Mouse (Mus musculus) MEL (cell line): ENCODE measurements around the gene Tgm2. TPM values are rescaled to one million over a fixed set of nuclear protein-coding genes. Genes with fewer than 3 reads are reported as not detected.

ENCODE experiments used
- DNase-seq: peaks from one replicate; pipeline ENCODE4 v3.0.0; 2011; ENCODE audit warnings: low read depth, low spot score
- H3K27ac ChIP-seq: 2 replicates; pipeline ENCODE4 v1.5.1; 2012; ENCODE audit warnings: low read depth, mild to moderate bottlenecking, control low read depth, low read length, moderate library complexity; ENCODE audit not compliant: control insufficient read depth
- H3K27me3 ChIP-seq, 2 experiments: fragments of 150-350 bp in 1 of 2; sonication (generic) in 1 of 2; 2 replicates each; pipeline ENCODE4 v1.6.1; 2012; ENCODE audit warnings: low read length in 2 of 2, mild to moderate bottlenecking in 2 of 2, improper control_type of control experiment in 1 of 2, moderate library complexity in 1 of 2; ENCODE audit not compliant: insufficient read depth in 2 of 2, control insufficient read depth in 1 of 2
- H3K36me3 ChIP-seq, 2 experiments: 2 replicates each; pipeline ENCODE4 v1.6.1; 2012 to 2014; ENCODE audit warnings: low read length in 2 of 2, improper control_type of control experiment in 1 of 2, inconsistent platforms in 1 of 2, mild to moderate bottlenecking in 1 of 2; ENCODE audit not compliant: insufficient read depth in 2 of 2, control insufficient read depth in 1 of 2
- H3K4me1 ChIP-seq, 2 experiments: fragments of 150-350 bp in 1 of 2; sonication (generic) in 1 of 2; 2 replicates each; pipeline ENCODE4 v1.6.1; 2012; ENCODE audit warnings: low read length in 2 of 2, improper control_type of control experiment in 1 of 2, mild to moderate bottlenecking in 1 of 2; ENCODE audit not compliant: insufficient read depth in 2 of 2, control insufficient read depth in 1 of 2
- H3K4me3 ChIP-seq, 2 experiments: fragments of 150-350 bp in 1 of 2; sonication (generic) in 1 of 2; 2 replicates each; pipeline ENCODE4 v1.5.1; 2012; ENCODE audit warnings: low read depth in 2 of 2, low read length in 2 of 2, mild to moderate bottlenecking in 2 of 2, moderate library complexity in 2 of 2, control low read depth in 1 of 2, improper control_type of control experiment in 1 of 2; ENCODE audit not compliant: control insufficient read depth in 1 of 2, insufficient read depth in 1 of 2
- H3K79me2 ChIP-seq: 2 replicates; pipeline ENCODE4 v1.6.1; 2012; ENCODE audit warnings: mild to moderate bottlenecking, low read length, moderate library complexity; ENCODE audit not compliant: control insufficient read depth, poor library complexity, insufficient read depth
- H3K9ac ChIP-seq: 2 replicates; pipeline ENCODE4 v1.6.1; 2012; ENCODE audit warnings: low read depth, mild to moderate bottlenecking, control low read depth, low read length, moderate library complexity; ENCODE audit not compliant: control insufficient read depth, poor library complexity, severe bottlenecking
- H3K9me3 ChIP-seq: fragments of 150-350 bp; sonication (generic); replicated peaks from 2 replicates; pipeline ENCODE4 v1.6.1; 2012; ENCODE audit warnings: mild to moderate bottlenecking, low read length, improper control_type of control experiment, moderate library complexity; ENCODE audit not compliant: insufficient read depth
- CHD2 ChIP-seq: IDR thresholded peaks from 2 replicates; pipeline ENCODE4 v1.6.1; 2011; ENCODE audit warnings: low read length, improper control_type of control experiment
- CTCF ChIP-seq, 3 experiments: IDR thresholded peaks in 2 of 3; conservative IDR thresholded peaks in 1 of 3; 2 replicates each; pipeline ENCODE4 v1.5.1; 2011 to 2012; ENCODE audit warnings: low read length in 3 of 3, low read depth in 2 of 3, mild to moderate bottlenecking in 2 of 3, improper control_type of control experiment in 1 of 3, inconsistent platforms in 1 of 3, mixed read lengths in 1 of 3, moderate library complexity in 1 of 3; ENCODE audit not compliant: control insufficient read depth in 1 of 3, insufficient read depth in 1 of 3, poor library complexity in 1 of 3, severe bottlenecking in 1 of 3
- E2F4 ChIP-seq: IDR thresholded peaks from 2 replicates; pipeline ENCODE4 v1.6.1; 2011; ENCODE audit warnings: low read depth, low read length, improper control_type of control experiment, borderline replicate concordance
- EP300 ChIP-seq, 2 experiments: IDR thresholded peaks; 2 replicates each; pipeline ENCODE4 v1.6.1; 2011; ENCODE audit warnings: improper control_type of control experiment in 2 of 2, low read length in 2 of 2, low read depth in 1 of 2, mild to moderate bottlenecking in 1 of 2
- GATA1 ChIP-seq: IDR thresholded peaks from 2 replicates; pipeline ENCODE4 v1.6.1; 2011; ENCODE audit warnings: low read depth, low read length, improper control_type of control experiment
- HCFC1 ChIP-seq: IDR thresholded peaks from 2 replicates; pipeline ENCODE4 v1.6.1; 2012; ENCODE audit warnings: low read depth, mild to moderate bottlenecking, inconsistent platforms, low read length, improper control_type of control experiment, moderate library complexity
- MAFK ChIP-seq: IDR thresholded peaks from 2 replicates; pipeline ENCODE4 v1.6.1; 2011; ENCODE audit warnings: low read depth, mild to moderate bottlenecking, low read length, improper control_type of control experiment, borderline replicate concordance
- MAX ChIP-seq: IDR thresholded peaks from 2 replicates; pipeline ENCODE4 v1.6.1; 2011; ENCODE audit warnings: low read length, improper control_type of control experiment
- MAZ ChIP-seq: IDR thresholded peaks from 2 replicates; pipeline ENCODE4 v1.6.1; 2012; ENCODE audit warnings: low read depth, mild to moderate bottlenecking, inconsistent platforms, low read length, improper control_type of control experiment
- MYC ChIP-seq: IDR thresholded peaks from 2 replicates; pipeline ENCODE4 v1.6.1; 2011; ENCODE audit warnings: low read depth, mild to moderate bottlenecking, low read length, improper control_type of control experiment, moderate library complexity
- POLR2A ChIP-seq, 2 experiments: IDR thresholded peaks; 2 replicates each; pipeline ENCODE4 v1.6.1; 2011 to 2012; ENCODE audit warnings: low read length in 2 of 2, mild to moderate bottlenecking in 2 of 2, control low read depth in 1 of 2, improper control_type of control experiment in 1 of 2, low read depth in 1 of 2, moderate library complexity in 1 of 2; ENCODE audit not compliant: control insufficient read depth in 1 of 2, insufficient read depth in 1 of 2, poor library complexity in 1 of 2
- RAD21 ChIP-seq: IDR thresholded peaks from 2 replicates; pipeline ENCODE4 v1.6.1; 2011; ENCODE audit warnings: mild to moderate bottlenecking, low read depth, low read length, improper control_type of control experiment
- RCOR1 ChIP-seq: IDR thresholded peaks from 2 replicates; pipeline ENCODE4 v1.6.1; 2012; ENCODE audit warnings: low read depth, mild to moderate bottlenecking, inconsistent platforms, low read length, improper control_type of control experiment
- SIN3A ChIP-seq: IDR thresholded peaks from 2 replicates; pipeline ENCODE4 v1.6.1; 2012; ENCODE audit warnings: low read length, improper control_type of control experiment, inconsistent platforms
- SMC3 ChIP-seq: IDR thresholded peaks from 2 replicates; pipeline ENCODE4 v1.6.1; 2011; ENCODE audit warnings: low read depth, low read length, improper control_type of control experiment
- TAL1 ChIP-seq: IDR thresholded peaks from 2 replicates; pipeline ENCODE4 v1.6.1; 2012; ENCODE audit warnings: mild to moderate bottlenecking, inconsistent platforms, low read length, moderate library complexity, mixed read lengths
- TBP ChIP-seq: IDR thresholded peaks from 2 replicates; pipeline ENCODE4 v1.8.0; 2011; ENCODE audit warnings: low read depth, low read length, improper control_type of control experiment
- TCF12 ChIP-seq: IDR thresholded peaks from 2 replicates; pipeline ENCODE4 v1.6.1; 2014; ENCODE audit warnings: low read depth, mild to moderate bottlenecking, inconsistent platforms, low read length, improper control_type of control experiment, moderate library complexity
- USF1 ChIP-seq: IDR thresholded peaks from 2 replicates; pipeline ENCODE4 v1.6.1; 2014; ENCODE audit warnings: low read depth, mild to moderate bottlenecking, inconsistent platforms, low read length, improper control_type of control experiment, moderate library complexity
- ZC3H11A ChIP-seq: IDR thresholded peaks from 2 replicates; pipeline ENCODE4 v1.6.1; 2012; ENCODE audit warnings: low read depth, mild to moderate bottlenecking, inconsistent platforms, low read length, improper control_type of control experiment
- ZKSCAN1 ChIP-seq: IDR thresholded peaks from 2 replicates; pipeline ENCODE4 v1.6.1; 2012; ENCODE audit warnings: low read depth, mild to moderate bottlenecking, inconsistent platforms, low read length, improper control_type of control experiment, moderate library complexity
- ZMIZ1 ChIP-seq: IDR thresholded peaks from 2 replicates; pipeline ENCODE4 v1.6.1; 2012; ENCODE audit warnings: low read depth, mild to moderate bottlenecking, inconsistent platforms, low read length, improper control_type of control experiment, moderate library complexity
- polyA plus RNA-seq, 2 experiments: library from polyadenylated mRNA; stranded (reverse) in 1 of 2; unstranded in 1 of 2; fragments of >175 nt in 1 of 2; fragments of >200 nt in 1 of 2; gene quantifications; 2 replicates each; pipeline versions ENCODE4 v1.2.1 to v1.2.4; 2012; ENCODE audit warnings: low replicate concordance in 2 of 2, low read depth in 1 of 2; ENCODE audit not compliant: insufficient read length in 2 of 2, insufficient read depth in 1 of 2, missing spikeins in 1 of 2
- total RNA-seq: library from RNA; depleted of rRNA; stranded (reverse); fragments of 300-350 nt; gene quantifications from 2 replicates; pipeline ENCODE4 v1.2.3, GENCODE M21; 2012

Gene Tgm2
- total and polyA plus RNA-seq, 3 experiments, result 7.7 to 11.0 TPM; not detected in 1

DNA sequence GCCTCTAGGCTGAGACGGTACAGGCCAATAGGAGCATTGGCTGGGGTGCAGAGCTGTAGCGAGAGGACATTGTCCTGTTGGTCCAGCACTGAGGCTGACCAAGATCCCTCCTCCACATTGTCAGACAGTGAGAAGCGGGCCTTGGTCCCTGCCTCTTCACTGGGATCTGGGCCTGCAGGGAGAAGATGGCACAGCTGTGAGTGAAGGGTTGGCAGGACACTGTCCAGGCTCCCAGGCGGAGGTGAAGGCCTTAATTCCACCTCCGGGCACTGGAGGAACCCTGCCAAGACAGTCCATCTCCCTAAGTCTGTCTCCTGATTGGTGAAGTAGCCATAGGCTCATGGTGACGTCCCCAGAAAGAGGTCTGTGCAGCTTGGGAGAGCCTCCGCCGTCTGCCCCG lies 7.5 kb downstream of the Tgm2 start:
- peaks cover 12 to 26% of the 10 kb centered on the region in 2 experiments; a peak in 3 of 4 replicates for H3K4me1 ChIP-seq
- TF ChIP-seq TAL1 (no peak), USF1 (no peak), TCF12 (no peak), EP300 (IDR thresholded peaks at IDR 0.05; ENCODE audit: low read depth in 1 of 2, low read length in 2 of 2) (no peak), MAX (no peak), CTCF (IDR thresholded peaks at IDR 0.05 in 2 of 3, conservative IDR thresholded peaks at IDR 0.05 in 1 of 3; ENCODE audit: control insufficient read depth in 1 of 3, insufficient read depth in 1 of 3, low read depth in 2 of 3, low read length in 3 of 3, poor library complexity in 1 of 3, severe bottlenecking in 1 of 3) (no peak), ZKSCAN1 (no peak), HCFC1 (no peak), RCOR1 (no peak), RAD21 (no peak)
- no peak overlapping the region for H3K4me3 ChIP-seq
- no peak overlapping the region for H3K9ac ChIP-seq
- H3K9me3 ChIP-seq, result no peaks in the 10 kb centered on the region
- H3K27me3 ChIP-seq, result no peaks in the 10 kb centered on the region
- H3K27ac ChIP-seq, result no peak overlapping the region
- H3K79me2 ChIP-seq, result no peaks in the 10 kb centered on the region
- H3K36me3 ChIP-seq, result peaks cover 0 to 13% of the 10 kb centered on the region in 2 experiments; a peak in 2 of 4 replicates
- no peak for DNase-seq

DNA sequence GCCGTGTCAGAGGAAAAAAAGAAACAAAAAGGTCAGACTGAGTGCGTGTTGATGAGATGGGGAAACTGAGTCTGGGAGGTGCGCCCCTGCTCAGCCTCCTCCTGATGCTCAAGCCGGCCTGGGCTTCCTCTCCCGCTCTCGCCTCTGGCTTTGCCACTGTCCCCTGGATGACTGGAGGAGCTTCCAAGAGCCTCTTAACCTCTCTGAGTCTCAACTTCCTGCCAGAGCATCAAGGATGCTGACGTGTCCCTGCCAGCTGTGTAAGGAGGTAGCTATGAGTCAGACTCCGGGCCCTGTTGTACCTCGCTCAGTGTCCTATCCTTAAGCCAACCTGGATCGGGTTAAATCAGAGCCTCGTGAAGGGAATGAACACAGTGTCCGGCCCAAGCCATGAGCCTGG lies 8.5 kb downstream of the Tgm2 start:
- no peak overlapping the region for H3K9ac ChIP-seq
- no peak for TF ChIP-seq SMC3
- TF ChIP-seq USF1, result no peak
- TF ChIP-seq CHD2, result no peak
- TF ChIP-seq TBP, result no peak
- no peak for TF ChIP-seq MAZ
- no peak for TF ChIP-seq MAFK
- no peak for TF ChIP-seq CTCF (IDR thresholded peaks at IDR 0.05 in 2 of 3, conservative IDR thresholded peaks at IDR 0.05 in 1 of 3; ENCODE audit: control insufficient read depth in 1 of 3, insufficient read depth in 1 of 3, low read depth in 2 of 3, low read length in 3 of 3, poor library complexity in 1 of 3, severe bottlenecking in 1 of 3)
- TF ChIP-seq POLR2A (IDR thresholded peaks at IDR 0.05; ENCODE audit: control insufficient read depth in 1 of 2, insufficient read depth in 1 of 2, low read depth in 1 of 2, low read length in 2 of 2, poor library complexity in 1 of 2), result no peak
- no peak for TF ChIP-seq ZC3H11A
- TF ChIP-seq E2F4, result no peak
- TF ChIP-seq MYC, result no peak
- TF ChIP-seq GATA1, result no peak
- TF ChIP-seq ZMIZ1, result no peak
- TF ChIP-seq SIN3A, result no peak
- H3K4me1 ChIP-seq, result peaks cover 8 to 20% of the 10 kb centered on the region in 2 experiments; a peak in 3 of 4 replicates
- H3K27me3 ChIP-seq, result no peaks in the 10 kb centered on the region
- H3K9me3 ChIP-seq, result no peaks in the 10 kb centered on the region
- no peaks in the 10 kb centered on the region for H3K79me2 ChIP-seq
- peaks cover 0 to 13% of the 10 kb centered on the region in 2 experiments; a peak in 2 of 4 replicates for H3K36me3 ChIP-seq
- DNase-seq, result no peak
- H3K4me3 ChIP-seq, result no peak overlapping the region
- no peak overlapping the region for H3K27ac ChIP-seq
